Mouse (Mus musculus) retina, postnatal 1 day (tissue): Measurements from ENCODE around the gene Zbtb20.

Source experiments
- DNase-seq: peaks from one replicate; pipeline ENCODE4 v3.0.0-alpha.2; 2012

The Zbtb20 gene

GRCm38 (mm10) chr16:43534103-43534502 is 658.4 kb downstream of the Zbtb20 start:
- DNase-seq: no peak

DNA sequence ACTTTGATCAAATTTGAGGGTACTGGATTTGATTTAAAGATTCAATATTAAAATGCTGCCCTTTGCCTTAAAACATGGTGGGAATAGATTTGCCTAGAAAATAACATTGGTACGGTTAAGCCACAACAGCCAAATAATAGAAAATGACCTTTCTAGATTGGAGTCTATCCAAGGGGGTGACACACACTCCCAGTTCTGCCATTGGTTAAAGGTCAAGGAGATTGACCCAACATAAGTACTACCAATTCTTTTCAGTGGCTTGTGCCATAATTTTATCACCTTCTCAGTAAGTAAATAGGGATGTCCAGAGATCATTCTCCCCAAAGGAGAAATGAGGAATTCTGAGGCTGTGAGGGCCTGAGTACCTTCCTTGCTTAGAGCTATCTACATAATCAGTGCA is 660.2 kb downstream of the Zbtb20 start:
- DNase-seq: no peak

- no peak for DNase-seq
Observed at GRCm38 (mm10) chr16:43537163-43537562, 661.5 kb downstream of the Zbtb20 start.

DNA sequence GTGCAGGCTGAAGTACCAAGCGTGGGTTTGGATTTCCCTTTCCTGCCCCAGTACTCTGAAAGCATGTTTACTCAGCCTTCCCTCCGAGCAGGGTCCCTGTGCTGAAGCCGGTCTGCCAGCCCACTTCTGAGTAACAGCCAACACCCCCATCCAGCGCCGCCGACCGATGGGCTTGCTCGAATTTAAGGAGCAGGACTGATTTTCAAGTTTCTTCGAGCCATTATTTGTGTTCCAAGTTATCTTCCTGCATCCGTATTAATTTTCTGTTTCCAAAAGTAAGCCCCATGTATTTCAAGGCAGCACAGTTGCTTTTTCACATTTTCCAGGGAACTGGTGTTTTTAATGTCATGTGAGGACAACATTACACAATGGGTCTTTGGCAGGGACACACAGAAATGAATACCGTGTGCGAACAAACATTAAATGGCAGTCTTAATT is 664.0 kb downstream of the Zbtb20 start:
- DNase-seq: no peak

DNA sequence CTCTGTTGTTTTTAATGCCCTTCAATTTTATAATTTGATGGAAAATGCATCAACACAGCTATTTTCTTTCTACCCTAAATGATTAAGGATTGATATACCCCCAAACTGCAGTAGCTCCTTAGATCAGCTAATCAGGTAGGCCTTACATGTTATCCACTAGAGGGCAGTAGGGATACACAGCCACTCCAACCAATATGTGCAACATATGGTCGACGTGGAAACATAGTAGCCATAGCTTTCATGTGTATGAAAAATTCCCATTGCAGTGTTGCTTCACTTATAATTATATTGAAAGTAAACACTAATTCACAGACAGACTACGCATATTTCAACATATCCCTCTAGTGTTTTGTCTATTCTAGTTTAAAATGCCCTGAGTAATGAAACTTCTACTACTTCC is 664.4 kb downstream of the Zbtb20 start:
- peak; percentile 71 for DNase-seq

- no peak for DNase-seq
Observed at GRCm38 (mm10) chr16:43540546-43541167, 665.0 kb downstream of the Zbtb20 start.

- DNase-seq: no peak
Observed at GRCm38 (mm10) chr16:43545261-43545660, 669.6 kb downstream of the Zbtb20 start.

GRCm38 (mm10) chr16:43547323-43548180 is 671.9 kb downstream of the Zbtb20 start:
- DNase-seq: peak; percentile 29

DNA sequence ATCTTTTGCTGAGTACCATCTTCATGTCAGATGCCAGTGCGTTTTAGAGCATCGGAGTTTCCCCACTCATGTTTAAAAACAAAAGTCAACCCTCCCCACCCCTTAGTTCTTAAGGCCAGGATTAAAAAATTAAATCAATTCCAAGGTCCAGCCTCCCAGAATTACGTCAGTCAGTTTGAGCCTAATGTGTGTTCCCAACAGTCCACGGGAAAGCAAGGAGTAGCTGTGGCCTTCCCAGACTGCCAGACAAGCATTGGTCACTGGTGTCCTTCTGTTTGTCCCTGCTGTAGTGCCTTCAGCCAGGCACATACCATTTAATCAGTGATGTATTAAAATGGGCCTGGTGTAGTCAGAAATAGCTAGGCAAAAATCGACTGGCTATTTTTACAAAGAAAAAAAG is 673.1 kb downstream of the Zbtb20 start:
- peak; percentile 23 for DNase-seq

DNA sequence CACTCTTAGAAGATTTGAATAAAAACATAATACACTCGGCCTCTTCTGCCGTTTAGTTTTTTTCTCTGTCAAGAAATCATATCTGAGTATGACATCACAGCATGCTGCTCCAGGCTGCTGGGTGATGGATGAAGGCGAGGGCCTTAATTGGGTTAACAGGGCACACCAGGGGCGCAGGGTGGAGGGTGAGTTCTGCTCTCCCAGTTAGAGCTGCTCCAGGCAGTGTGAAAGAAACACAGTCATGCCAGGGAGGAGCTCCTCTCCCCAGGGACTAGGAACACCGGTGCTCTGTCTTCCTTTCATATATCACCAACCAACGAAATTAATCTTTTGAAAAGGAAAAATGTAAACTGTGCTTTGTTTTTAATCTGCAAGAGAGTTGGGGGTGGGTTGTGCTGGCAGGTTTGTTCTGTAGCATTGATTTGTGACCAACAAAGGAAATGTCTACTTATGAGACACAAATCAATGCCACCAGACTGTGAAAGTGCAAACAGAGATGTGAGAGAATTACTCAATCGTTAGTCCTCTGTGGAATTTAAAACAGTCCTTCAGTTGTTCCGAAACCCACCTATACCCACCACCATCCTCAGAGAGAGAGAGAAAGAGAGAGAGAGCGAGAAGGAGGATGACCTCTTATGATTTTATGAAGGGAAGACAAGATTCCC is 673.9 kb downstream of the Zbtb20 start:
- DNase-seq: peak; percentile 75

GRCm38 (mm10) chr16:43552443-43552842 is 676.8 kb downstream of the Zbtb20 start:
- no peak for DNase-seq

DNA sequence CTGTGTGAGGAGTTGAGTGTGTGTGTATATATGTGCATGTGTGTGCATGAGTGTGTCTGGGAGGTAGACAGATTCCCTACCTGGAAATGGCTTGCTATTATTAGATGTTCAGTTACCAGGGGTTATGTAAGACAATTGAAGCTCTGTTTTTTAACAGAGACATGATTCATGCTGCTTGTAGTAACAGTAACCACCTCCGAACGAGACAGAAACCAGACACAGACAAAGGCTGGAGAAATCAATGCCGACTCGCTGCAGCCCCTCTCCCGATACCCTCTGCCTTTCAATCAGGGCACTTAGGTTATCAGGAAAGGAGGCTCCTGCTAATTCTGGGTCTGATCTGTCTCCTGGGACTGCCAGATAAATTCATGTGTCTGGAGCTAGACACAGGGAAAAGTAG is 681.7 kb downstream of the Zbtb20 start:
- DNase-seq: no peak

DNA sequence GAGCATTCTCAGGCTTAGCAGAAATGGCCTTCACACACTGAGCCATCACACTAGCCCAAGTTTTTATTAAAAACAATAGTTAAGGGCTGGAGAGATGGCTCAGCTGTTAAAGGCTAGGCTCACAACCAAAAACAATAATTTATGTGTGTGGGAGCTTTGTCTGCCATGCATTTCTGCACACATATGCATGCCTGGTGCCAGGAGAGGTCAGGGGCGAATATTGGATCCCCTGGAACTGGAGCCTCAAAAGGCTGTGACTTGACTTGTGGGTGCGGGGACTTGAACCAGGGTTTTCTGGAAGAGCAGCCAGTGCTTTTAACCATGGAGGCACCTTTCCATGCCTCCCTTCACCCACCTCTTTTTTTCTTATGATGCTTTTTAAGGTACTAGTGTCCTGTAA is 685.6 kb downstream of the Zbtb20 start:
- no peak for DNase-seq

- peak; percentile 33 for DNase-seq
Observed at GRCm38 (mm10) chr16:43561956-43562355, 686.3 kb downstream of the Zbtb20 start.

DNA sequence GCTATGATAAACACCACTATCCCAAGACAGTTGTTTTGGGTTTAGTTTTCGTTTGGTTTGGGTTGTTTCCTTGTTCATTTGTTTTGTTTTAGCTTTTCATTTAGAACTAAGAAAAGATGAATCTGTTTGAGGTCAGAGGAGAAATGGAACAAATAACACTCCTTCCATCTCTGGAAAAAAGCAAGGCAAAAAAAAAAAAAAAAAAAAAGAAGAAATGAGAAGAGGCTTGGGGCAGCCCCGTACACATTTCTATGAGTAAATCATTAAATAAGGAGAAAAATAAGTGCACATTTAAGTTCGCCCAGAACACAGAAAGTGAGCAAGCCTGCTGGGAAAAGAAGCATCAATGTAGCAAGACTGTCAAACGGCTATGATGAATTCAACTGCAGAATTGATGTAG is 690.2 kb downstream of the Zbtb20 start:
- DNase-seq: no peak

DNA sequence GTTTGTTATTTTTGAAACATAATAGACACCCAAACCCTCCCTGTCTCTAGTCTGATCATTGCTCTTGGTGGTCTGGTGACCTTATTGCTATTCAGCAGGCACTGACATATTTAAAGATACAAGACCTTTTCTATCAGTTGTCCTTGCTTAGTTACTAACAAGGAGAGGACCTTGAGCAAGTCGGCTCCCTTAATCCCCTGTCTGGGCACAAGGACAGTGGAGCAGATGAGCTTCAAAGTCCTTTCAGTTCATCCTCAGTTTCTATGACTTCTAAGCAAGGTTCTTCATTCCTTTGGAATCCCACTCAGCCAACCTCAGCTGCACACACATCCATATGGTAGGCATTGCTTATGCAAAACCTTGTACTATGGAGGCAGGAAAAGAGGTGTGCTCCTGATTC is 690.8 kb downstream of the Zbtb20 start:
- DNase-seq: no peak

DNA sequence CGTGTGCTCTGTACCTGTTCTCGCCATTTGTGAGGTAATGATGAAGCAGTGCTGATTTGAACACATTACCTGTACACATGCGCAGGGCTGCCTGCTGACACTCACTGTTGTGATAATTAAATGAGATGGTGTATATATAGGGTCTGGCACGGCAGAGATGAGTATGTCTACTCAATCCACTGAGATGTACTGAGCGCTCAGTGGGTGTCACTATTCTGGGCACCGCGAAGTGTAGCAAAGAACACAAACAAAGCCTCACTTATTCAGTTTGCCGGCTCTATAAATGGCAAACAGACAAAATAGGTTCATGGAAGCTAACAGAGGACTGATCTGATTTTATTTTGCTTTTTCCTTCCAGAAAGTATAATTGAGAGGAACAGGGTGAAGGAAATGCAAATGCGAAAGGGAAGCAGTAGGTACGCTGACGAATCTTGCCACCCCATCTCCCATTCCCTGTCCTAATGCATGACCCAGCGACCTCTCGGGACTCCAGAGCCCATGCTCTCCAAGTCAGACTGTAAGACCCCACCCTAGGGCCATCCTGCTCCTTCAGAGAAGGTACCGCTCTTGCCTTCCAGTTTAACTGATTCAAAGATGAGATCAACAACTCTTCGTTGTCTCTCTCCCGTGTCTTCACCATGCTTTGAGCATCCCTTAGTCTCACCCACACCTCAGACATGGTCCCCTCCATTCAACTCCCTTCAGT is 695.8 kb downstream of the Zbtb20 start:
- no peak for DNase-seq

- no peak for DNase-seq
Observed at GRCm38 (mm10) chr16:43572171-43572570, 696.5 kb downstream of the Zbtb20 start.

DNA sequence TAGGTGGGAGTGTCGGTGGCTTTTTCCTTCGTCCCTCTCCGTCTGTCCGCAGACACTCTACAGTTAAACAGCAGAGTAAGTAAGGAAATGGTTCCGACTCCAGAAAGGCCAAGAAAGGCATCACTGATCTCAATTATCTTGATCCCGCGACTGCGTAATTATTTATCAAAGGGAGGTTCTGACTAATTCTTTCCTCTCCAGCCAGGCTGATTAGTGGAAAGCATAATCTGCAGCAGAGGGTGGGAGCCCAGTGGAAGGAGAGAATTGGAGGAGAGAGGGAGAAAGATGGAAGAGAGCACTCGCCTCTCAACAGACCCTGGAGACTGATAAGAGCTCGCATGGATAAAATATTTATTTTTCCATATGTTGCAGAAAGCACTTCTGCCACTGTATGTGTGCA is 697.1 kb downstream of the Zbtb20 start:
- peak; percentile 48 for DNase-seq

- peak; percentile 47 for DNase-seq
Observed at GRCm38 (mm10) chr16:43573181-43573833, 697.6 kb downstream of the Zbtb20 start.

- peak; percentile 87 for DNase-seq
Observed at GRCm38 (mm10) chr16:43574006-43574764, 698.5 kb downstream of the Zbtb20 start.

- DNase-seq: peak; percentile 45
Observed at GRCm38 (mm10) chr16:43575066-43575465, 699.4 kb downstream of the Zbtb20 start.
